Mouse (Mus musculus): ENCODE measurements around the gene Stn1. TPM values are rescaled to one million over a fixed set of nuclear protein-coding genes. Genes with fewer than 3 reads are reported as not detected.

The Stn1 gene
- polyA plus RNA-seq, 1 experiment from 2014 or later: 30.8 TPM

DNA sequence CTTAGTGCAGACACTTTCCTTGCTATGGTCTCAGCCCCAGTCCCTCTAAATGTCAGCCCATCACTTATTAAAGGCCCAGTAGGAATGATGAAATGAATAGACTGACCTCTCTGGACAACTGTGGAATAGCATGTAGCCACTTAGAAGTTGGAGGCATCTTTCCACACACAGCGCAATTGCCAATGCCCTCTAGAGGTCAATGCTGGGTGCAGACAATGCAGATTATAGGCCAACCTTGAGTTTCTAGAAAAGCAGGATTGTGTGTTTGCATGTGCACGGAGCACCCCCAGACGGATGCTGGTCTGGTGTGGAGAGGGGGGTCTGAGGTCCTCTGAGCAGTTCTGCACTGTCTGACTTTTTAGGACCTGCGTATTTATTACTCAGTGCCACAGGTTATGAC is 33.7 kb downstream of the Stn1 start:
- Histone ChIP-seq H3K9me3 (no peaks in the 10 kb centered on the region), H3K27ac (no peak overlapping the region), H3K4me3 (no peak overlapping the region), H3K36me3 (replicated peaks) (no peaks in the 10 kb centered on the region), H3K9ac (no peak overlapping the region), H3K4me2 (no peak overlapping the region), H3K27me3 (replicated peaks) (no peaks in the 10 kb centered on the region), H3K4me1 (peaks cover 13% of the 10 kb centered on the region)
- WGBS: 68% methylated on average over 4 of the region's 4 CpGs
- no peak for ATAC-seq (replicated peaks)

- Histone ChIP-seq H3K4me3 (no peak overlapping the region), H3K36me3 (replicated peaks) (no peaks in the 10 kb centered on the region), H3K4me2 (no peak overlapping the region), H3K27me3 (replicated peaks) (no peaks in the 10 kb centered on the region), H3K27ac (no peak overlapping the region), H3K4me1 (peaks cover 7% of the 10 kb centered on the region), H3K9ac (no peak overlapping the region), H3K9me3 (no peaks in the 10 kb centered on the region)
- ATAC-seq (replicated peaks): no peak
- 78% methylated on average over 8 of the region's 8 CpGs for WGBS
These were observed 34.7 kb downstream of the Stn1 start for GRCm38 (mm10) chr19:47502563-47502962.

- no peak for ATAC-seq (replicated peaks)
- peaks cover 3% of the 10 kb centered on the region; the same call in 1 of the 2 replicates for H3K4me1 ChIP-seq
- H3K36me3 ChIP-seq (replicated peaks): no peaks in the 10 kb centered on the region
- H3K4me2 ChIP-seq: no peak overlapping the region
- no peaks in the 10 kb centered on the region for H3K9me3 ChIP-seq
- 74% methylated on average over 11 of the region's 11 CpGs for WGBS
- H3K4me3 ChIP-seq: no peak overlapping the region
- no peak overlapping the region for H3K27ac ChIP-seq
- H3K9ac ChIP-seq: no peak overlapping the region
- H3K27me3 ChIP-seq (replicated peaks): no peaks in the 10 kb centered on the region
These were observed 36.8 kb downstream of the Stn1 start for GRCm38 (mm10) chr19:47500389-47501011.

GRCm38 (mm10) chr19:47499841-47500240 is 37.5 kb downstream of the Stn1 start:
- 89% methylated on average over 5 of the region's 5 CpGs for WGBS
- no peak for ATAC-seq (replicated peaks)
- Histone ChIP-seq H3K4me2 (no peak overlapping the region), H3K9me3 (no peaks in the 10 kb centered on the region), H3K27me3 (replicated peaks) (no peaks in the 10 kb centered on the region), H3K36me3 (replicated peaks) (no peaks in the 10 kb centered on the region), H3K4me3 (no peak overlapping the region), H3K4me1 (peaks cover 3% of the 10 kb centered on the region; the same call in 1 of the 2 replicates), H3K27ac (no peak overlapping the region), H3K9ac (no peak overlapping the region)

DNA sequence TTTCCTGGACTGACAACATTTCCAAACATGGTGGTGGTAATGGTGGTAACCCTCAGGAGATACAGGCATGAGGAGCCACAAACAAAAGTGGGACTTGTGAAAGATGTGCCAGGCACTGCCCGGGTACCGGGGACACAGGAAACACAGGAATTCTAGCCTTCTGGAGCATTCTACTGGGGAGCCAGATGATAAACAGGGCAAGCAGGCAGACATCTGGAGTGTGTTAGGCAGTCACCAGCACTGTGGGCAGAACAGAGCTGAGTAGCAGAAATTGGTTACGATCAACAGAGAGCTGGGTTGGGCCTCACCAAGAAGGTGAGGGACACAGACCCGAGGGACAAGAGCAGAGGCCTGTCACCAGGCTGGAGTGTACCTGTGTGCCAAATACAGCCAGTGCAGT is 38.4 kb downstream of the Stn1 start:
- Histone ChIP-seq H3K27ac (no peak overlapping the region), H3K9me3 (no peaks in the 10 kb centered on the region), H3K4me3 (no peak overlapping the region), H3K36me3 (replicated peaks) (no peaks in the 10 kb centered on the region), H3K9ac (no peak overlapping the region), H3K4me2 (no peak overlapping the region), H3K4me1 (peaks cover 9% of the 10 kb centered on the region), H3K27me3 (replicated peaks) (no peaks in the 10 kb centered on the region)
- no peak for ATAC-seq (replicated peaks)
- WGBS: 87% methylated on average over 4 of the region's 4 CpGs

DNA sequence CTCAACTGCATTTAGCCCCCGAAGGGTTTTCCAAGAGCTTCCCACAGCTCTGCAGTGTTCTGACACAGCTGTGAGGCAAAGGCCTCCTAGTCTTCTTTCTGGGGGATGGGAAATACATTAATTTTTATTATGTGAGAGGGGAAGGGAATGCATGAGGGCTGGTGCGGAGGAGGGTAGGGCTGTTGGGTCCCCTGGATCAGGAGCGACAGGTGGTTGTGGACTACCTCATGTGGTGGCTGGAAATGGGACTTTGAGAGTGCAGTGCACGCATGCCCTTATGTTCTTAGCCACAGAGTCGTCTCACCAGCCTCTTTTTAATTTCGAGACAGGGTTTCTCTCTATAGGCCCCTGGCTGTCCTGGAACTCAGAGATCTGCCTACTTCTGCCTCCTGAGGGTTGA is 39.6 kb downstream of the Stn1 start:
- ATAC-seq (replicated peaks): no peak

DNA sequence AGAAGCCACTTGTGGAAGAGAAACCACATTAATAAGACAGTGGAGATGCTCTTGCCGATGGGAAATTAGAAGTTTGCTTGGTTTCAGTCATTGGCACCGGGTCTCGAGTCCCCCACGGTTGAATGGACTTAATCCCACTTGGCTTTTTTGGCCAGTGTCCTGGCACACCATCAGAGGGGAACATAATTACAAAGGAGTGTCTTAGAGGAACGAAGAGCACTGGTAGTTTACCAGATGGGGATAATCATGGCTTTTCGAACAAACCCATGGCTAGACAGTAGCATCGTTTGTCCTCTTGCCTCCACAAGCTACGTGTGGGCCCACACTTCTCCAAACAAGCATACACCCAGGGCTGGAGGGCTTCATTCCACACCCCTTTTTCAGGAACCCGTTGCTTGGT is 40.0 kb downstream of the Stn1 start:
- 71% methylated on average over 9 of the region's 9 CpGs for WGBS

More for the DNA sequence above, 39.6 kb downstream of the Stn1 start:
- Histone ChIP-seq H3K36me3 (replicated peaks) (no peaks in the 10 kb centered on the region), H3K4me3 (no peak overlapping the region), H3K27me3 (replicated peaks) (no peaks in the 10 kb centered on the region), H3K27ac (no peak overlapping the region), H3K9me3 (no peaks in the 10 kb centered on the region), H3K4me1 (peaks cover 21% of the 10 kb centered on the region), H3K4me2 (no peak overlapping the region), H3K9ac (no peak overlapping the region)
- 91% methylated on average over 6 of the region's 6 CpGs for WGBS

DNA sequence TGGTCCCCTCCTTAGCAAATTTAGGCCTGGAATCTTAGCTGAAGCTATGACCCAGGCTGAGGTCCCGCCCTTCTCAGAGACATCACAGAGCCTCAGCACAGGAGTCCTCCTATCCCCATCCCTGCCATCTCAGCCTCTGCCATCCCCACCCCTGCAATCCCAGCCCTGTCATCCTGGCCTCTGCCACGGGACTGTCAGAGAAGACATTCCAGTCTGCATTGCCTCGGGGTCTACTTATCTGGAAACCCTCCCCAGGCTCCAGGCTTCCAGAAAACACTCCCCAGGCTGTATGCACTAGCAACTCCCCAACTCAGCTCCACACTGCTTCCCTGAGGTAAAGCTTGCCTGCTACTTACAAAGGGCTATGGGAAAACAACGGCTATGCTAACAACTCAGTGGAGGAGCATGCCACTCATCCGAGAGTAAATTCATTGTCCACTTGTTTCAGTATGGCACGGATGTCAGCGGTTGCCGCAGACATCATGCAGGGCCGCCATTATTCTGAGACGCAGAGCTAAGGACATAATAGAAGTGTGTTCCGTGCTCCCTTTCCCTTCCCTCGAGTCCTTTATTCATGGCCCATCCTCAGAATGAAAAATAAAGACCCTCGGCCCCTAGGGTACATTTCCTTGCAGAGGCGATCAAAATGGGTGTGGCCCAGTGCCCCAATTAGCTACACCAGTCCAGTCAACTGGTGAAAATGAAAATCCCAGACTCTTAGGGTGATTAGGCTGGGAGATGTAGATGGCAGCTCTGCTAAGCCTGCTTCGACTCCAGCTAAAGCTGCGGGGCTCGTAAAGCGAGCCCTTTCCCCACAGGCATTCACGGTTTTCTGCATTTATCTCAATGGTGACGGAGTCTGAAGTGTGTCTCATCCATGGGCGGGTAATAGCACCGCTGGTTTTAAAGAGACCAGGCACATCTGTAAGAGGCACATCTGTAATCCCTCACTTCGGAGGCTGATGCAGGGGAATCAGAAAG is 44.0 kb downstream of the Stn1 start:
- Histone ChIP-seq H3K4me2 (peak overlapping the region; percentile 36), H3K9me3 (no peaks in the 10 kb centered on the region), H3K36me3 (replicated peaks) (no peaks in the 10 kb centered on the region), H3K27me3 (replicated peaks) (no peaks in the 10 kb centered on the region), H3K4me3 (no peak overlapping the region; the same call in 1 of the 2 replicates), H3K9ac (no peak overlapping the region; the same call in 1 of the 2 replicates), H3K4me1 (peaks cover 22% of the 10 kb centered on the region), H3K27ac (peak overlapping the region; percentile 68)
- 16% methylated on average over 23 of the region's 23 CpGs for WGBS
- peak; percentile 67 for ATAC-seq (replicated peaks)

More for the DNA sequence above, 40.0 kb downstream of the Stn1 start:
- no peak overlapping the region for H3K27ac ChIP-seq
- ATAC-seq (replicated peaks): no peak
- no peaks in the 10 kb centered on the region for H3K9me3 ChIP-seq
- H3K4me1 ChIP-seq: peaks cover 25% of the 10 kb centered on the region
- H3K27me3 ChIP-seq (replicated peaks): no peaks in the 10 kb centered on the region
- no peaks in the 10 kb centered on the region for H3K36me3 ChIP-seq (replicated peaks)
- no peak overlapping the region for H3K9ac ChIP-seq
- no peak overlapping the region for H3K4me2 ChIP-seq
- no peak overlapping the region for H3K4me3 ChIP-seq

DNA sequence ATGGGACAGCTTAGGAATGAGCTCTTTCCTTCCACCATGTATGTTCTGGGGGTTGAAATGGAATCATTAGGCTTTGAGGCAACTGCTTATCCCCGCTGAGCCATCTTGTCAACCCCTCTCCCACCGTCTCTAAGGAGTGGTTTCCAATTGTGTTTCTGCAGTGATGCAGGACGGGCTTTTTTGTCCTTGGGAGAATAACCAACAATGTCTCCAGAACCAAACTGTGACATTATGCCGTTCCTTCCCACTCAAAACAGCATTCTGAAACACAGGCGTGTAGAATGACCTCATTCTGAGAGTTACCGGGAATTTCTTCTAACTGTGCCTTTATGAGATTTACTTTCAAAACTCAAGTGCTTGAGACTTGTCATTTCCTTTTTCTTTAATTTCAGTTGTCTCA is 44.9 kb downstream of the Stn1 start:
- Histone ChIP-seq H3K4me2 (no peak overlapping the region), H3K27ac (no peak overlapping the region), H3K9ac (no peak overlapping the region), H3K4me1 (peaks cover 22% of the 10 kb centered on the region), H3K36me3 (replicated peaks) (no peaks in the 10 kb centered on the region), H3K9me3 (no peaks in the 10 kb centered on the region), H3K27me3 (replicated peaks) (no peaks in the 10 kb centered on the region), H3K4me3 (no peak overlapping the region)
- 18% methylated on average over 6 of the region's 6 CpGs for WGBS
- ATAC-seq (replicated peaks): no peak

- H3K27ac ChIP-seq: no peak overlapping the region
- H3K27me3 ChIP-seq (replicated peaks): no peaks in the 10 kb centered on the region
- peaks cover 22% of the 10 kb centered on the region for H3K4me1 ChIP-seq
- no peaks in the 10 kb centered on the region for H3K36me3 ChIP-seq (replicated peaks)
- H3K9ac ChIP-seq: no peak overlapping the region
- H3K4me2 ChIP-seq: no peak overlapping the region
- H3K4me3 ChIP-seq: no peak overlapping the region
- no peaks in the 10 kb centered on the region for H3K9me3 ChIP-seq
- 62% methylated on average over 2 of the region's 2 CpGs for WGBS
- no peak for ATAC-seq (replicated peaks)
These were observed 45.5 kb downstream of the Stn1 start for GRCm38 (mm10) chr19:47491853-47492252.

- Histone ChIP-seq H3K4me3 (no peak overlapping the region), H3K27ac (no peak overlapping the region), H3K4me1 (peaks cover 34% of the 10 kb centered on the region), H3K27me3 (replicated peaks) (no peaks in the 10 kb centered on the region), H3K36me3 (replicated peaks) (no peaks in the 10 kb centered on the region), H3K9ac (no peak overlapping the region), H3K4me2 (no peak overlapping the region), H3K9me3 (no peaks in the 10 kb centered on the region)
- ATAC-seq (replicated peaks): no peak
- 89% methylated on average over 3 of the region's 3 CpGs for WGBS
These were observed 48.1 kb downstream of the Stn1 start for GRCm38 (mm10) chr19:47489233-47489632.

- WGBS: 41% methylated on average over 4 of the region's 4 CpGs
- ATAC-seq (replicated peaks): no peak
- no peaks in the 10 kb centered on the region for H3K36me3 ChIP-seq (replicated peaks)
- H3K9ac ChIP-seq: no peak overlapping the region
- no peak overlapping the region for H3K4me3 ChIP-seq
- no peaks in the 10 kb centered on the region for H3K27me3 ChIP-seq (replicated peaks)
- H3K27ac ChIP-seq: no peak overlapping the region
- H3K4me1 ChIP-seq: peaks cover 30% of the 10 kb centered on the region
- no peaks in the 10 kb centered on the region for H3K9me3 ChIP-seq
- no peak overlapping the region for H3K4me2 ChIP-seq
These were observed 49.1 kb downstream of the Stn1 start for GRCm38 (mm10) chr19:47488250-47488649.
